Mouse (Mus musculus): ENCODE measurements around the gene Yju2. TPM values are rescaled to one million over a fixed set of nuclear protein-coding genes. Genes with fewer than 3 reads are reported as not detected.

Gene Yju2
- polyA plus RNA-seq, 1 experiment = 46.0 TPM

GRCm38 (mm10) chr17:55986030-55986961 lies 27.4 kb downstream of the Yju2 start, which contains the start of gene Fsd1:
Gene Fsd1, plus strand, starts transcription at chr17:55986509.
- TF ChIP-seq GATA1 (IDR thresholded peaks at IDR 0.05; ENCODE audit: low read length) = no peak

GRCm38 (mm10) chr17:55990278-55990898 lies 31.5 kb downstream of the Yju2 start:
- no peak for TF ChIP-seq GATA1 (IDR thresholded peaks at IDR 0.05; ENCODE audit: low read length)

GRCm38 (mm10) chr17:55996007-55996406 lies 37.1 kb downstream of the Yju2 start:
- TF ChIP-seq GATA1 (IDR thresholded peaks at IDR 0.05; ENCODE audit: low read length) = no peak

GRCm38 (mm10) chr17:55999794-56000499 lies 41.0 kb downstream of the Yju2 start:
- no peak for TF ChIP-seq GATA1 (IDR thresholded peaks at IDR 0.05; ENCODE audit: low read length)

GRCm38 (mm10) chr17:56003000-56003399 lies 44.1 kb downstream of the Yju2 start:
- TF ChIP-seq GATA1 (IDR thresholded peaks at IDR 0.05; ENCODE audit: low read length) = no peak

- TF ChIP-seq GATA1 (IDR thresholded peaks at IDR 0.05; ENCODE audit: low read length) = no peak
Observed at GRCm38 (mm10) chr17:56005415-56006061, 46.6 kb downstream of the Yju2 start, which contains the start of the genes Stap2 and Mpnd. Gene Stap2, minus strand, starts transcription at chr17:56005584. Gene Mpnd, plus strand, starts transcription at chr17:56005711.

- TF ChIP-seq GATA1 (IDR thresholded peaks at IDR 0.05; ENCODE audit: low read length) = no peak
Observed at GRCm38 (mm10) chr17:56006956-56007355, 48.1 kb downstream of the Yju2 start.

- TF ChIP-seq GATA1 (IDR thresholded peaks at IDR 0.05; ENCODE audit: low read length) = no peak
Observed at GRCm38 (mm10) chr17:56007444-56008355, 48.8 kb downstream of the Yju2 start.

- no peak for TF ChIP-seq GATA1 (IDR thresholded peaks at IDR 0.05; ENCODE audit: low read length)
Observed at GRCm38 (mm10) chr17:56008356-56009087, 49.6 kb downstream of the Yju2 start.

GRCm38 (mm10) chr17:56009088-56009961 lies 50.4 kb downstream of the Yju2 start:
- no peak for TF ChIP-seq GATA1 (IDR thresholded peaks at IDR 0.05; ENCODE audit: low read length)

GRCm38 (mm10) chr17:56009962-56010240 lies 51.0 kb downstream of the Yju2 start:
- TF ChIP-seq GATA1 (IDR thresholded peaks at IDR 0.05; ENCODE audit: low read length) = no peak

GRCm38 (mm10) chr17:56010255-56010654 lies 51.4 kb downstream of the Yju2 start:
- TF ChIP-seq GATA1 (IDR thresholded peaks at IDR 0.05; ENCODE audit: low read length) = no peak

GRCm38 (mm10) chr17:56010681-56011080 lies 51.8 kb downstream of the Yju2 start:
- TF ChIP-seq GATA1 (IDR thresholded peaks at IDR 0.05; ENCODE audit: low read length) = no peak

Data from G1E-ER4 (cell line).